Mouse (Mus musculus): ENCODE results near the gene Plxnb2. TPM values are rescaled to one million over a fixed set of nuclear protein-coding genes. Genes with fewer than 3 reads are reported as not detected.
A peak's percentile ranks its signal among the peaks of the same experiment; 100 is the strongest.

Gene Plxnb2
- polyA plus RNA-seq, 1 experiment from 2014 or later, result 21.2 TPM

DNA sequence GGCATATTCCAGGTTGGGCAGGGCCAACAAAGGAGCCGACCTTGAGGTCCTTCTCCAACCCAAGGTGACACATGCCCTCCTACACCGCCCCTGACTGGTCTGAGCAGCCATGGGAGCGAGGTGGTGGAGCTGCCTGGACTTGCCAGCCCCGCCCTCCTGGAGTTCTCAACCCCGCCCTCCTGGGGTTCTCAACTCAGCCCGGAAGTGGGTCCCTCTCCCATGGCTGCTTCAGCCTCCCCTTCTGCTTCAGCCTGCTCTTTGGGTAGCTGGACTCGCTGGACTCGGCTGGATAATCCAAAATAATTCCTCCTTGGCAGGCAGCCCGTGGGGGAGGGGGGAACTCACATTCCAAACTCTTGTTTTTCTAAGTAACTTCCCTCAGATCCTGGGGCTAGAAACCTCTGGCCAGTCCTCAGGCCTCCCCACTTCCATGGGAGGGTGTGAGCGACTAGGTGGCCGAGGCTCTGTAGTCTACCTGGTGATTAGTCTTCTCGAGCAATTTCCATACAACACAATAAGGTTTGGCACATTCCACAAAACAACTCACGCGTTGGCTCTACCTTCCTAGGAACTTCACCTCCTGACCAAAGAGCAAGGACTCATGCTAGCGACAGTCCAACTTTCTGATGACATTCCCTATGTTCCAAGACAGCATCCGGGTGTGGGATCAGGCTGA is 1.5 kb downstream of the Plxnb2 start:
- H3K4me3 ChIP-seq (replicated peaks), result peak overlapping the region; percentile 63
- WGBS (ENCODE audit: insufficient replicate concordance), result 13% methylated on average over 16 of the region's 16 CpGs
- peaks cover 77% of the 10 kb centered on the region for H3K4me1 ChIP-seq (replicated peaks)
- peak overlapping the region; percentile 65 for H3K9ac ChIP-seq
- peak; percentile 49 for DNase-seq
- peak; percentile 19 for ATAC-seq (ENCODE audit: low read depth)
- H3K27me3 ChIP-seq, result peaks cover 79% of the 10 kb centered on the region
- H3K27ac ChIP-seq, result peak overlapping the region; percentile 85
- no peaks in the 10 kb centered on the region for H3K9me3 ChIP-seq (replicated peaks)
- H3K36me3 ChIP-seq, result no peaks in the 10 kb centered on the region
- peak overlapping the region; percentile 69 for H3K4me2 ChIP-seq

DNA sequence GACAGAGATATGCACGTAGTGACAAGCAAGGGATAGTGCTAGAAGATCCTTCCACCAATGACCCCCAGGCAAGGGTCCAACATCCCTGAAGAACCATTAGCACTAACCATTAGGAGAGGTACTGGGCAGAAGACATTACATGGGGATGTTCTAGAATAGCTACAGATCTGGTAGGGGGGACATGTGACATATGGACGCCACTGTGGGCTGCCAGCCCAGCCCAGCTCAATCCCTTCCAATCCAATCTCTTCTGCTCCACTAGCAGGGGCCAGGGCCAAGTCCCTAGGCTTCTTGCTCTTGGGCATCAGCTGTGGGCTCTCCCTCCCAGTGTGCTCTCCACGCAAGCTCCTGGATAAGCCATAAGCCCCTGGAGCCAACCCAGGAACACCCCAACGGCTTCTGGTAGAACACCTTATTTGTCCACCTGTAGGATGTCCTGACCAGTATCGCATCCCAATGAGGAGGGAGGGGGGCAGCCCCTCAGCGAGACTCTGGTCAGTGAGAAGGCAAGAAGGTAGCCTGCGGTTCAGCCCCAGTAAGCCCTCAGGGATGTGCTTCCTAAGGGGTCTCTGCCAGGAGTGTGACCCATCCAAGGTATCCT is 2.2 kb downstream of the Plxnb2 start:
- Histone ChIP-seq H3K27ac (peak overlapping the region; percentile 85), H3K4me2 (peak overlapping the region; percentile 69), H3K36me3 (no peaks in the 10 kb centered on the region), H3K9me3 (replicated peaks) (no peaks in the 10 kb centered on the region), H3K9ac (peak overlapping the region; percentile 41; the same call in 1 of the 2 replicates), H3K27me3 (peaks cover 85% of the 10 kb centered on the region), H3K4me1 (replicated peaks) (peaks cover 84% of the 10 kb centered on the region), H3K4me3 (replicated peaks) (peak overlapping the region; percentile 63)
- ATAC-seq (ENCODE audit: low read depth) (no peak), DNase-seq (no peak)
- 50% methylated on average over 7 of the region's 7 CpGs for WGBS (ENCODE audit: insufficient replicate concordance)

DNA sequence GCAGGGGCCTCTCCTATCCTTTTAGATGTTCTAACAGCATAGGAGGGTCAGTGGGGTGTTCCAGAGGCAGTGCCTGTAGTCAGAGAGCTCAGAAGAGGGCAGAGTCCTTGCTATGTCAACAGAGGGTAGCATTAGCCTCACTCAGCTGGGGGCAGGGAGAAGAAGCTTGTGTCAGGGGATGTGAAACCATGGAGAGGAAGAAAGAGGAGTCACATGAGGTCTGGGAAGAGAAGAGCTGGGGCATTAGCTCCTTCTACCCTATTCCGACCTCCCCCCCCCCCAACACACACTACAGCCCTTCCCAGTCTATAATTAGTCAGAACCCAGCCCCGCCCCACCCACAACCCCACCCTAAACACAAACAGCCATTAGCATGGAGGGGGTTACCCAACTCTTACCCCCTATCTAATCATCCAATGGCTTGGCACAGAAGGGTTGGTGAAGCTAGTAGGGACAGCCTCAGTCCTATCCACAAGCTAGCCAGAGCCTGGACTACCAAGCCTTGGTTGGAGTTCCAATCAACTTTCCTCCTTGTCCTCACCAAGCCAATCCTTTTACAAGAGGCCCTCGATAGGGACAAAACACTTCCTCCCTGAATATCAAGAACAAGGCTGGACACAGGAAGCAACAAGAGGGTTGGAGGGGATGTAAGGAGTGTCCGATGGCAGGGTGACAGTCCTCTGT is 2.9 kb downstream of the Plxnb2 start:
- ATAC-seq (ENCODE audit: low read depth), result peak; percentile 54
- no peaks in the 10 kb centered on the region for H3K36me3 ChIP-seq
- no peak overlapping the region for H3K9ac ChIP-seq
- DNase-seq, result no peak
- H3K27me3 ChIP-seq, result peaks cover 85% of the 10 kb centered on the region
- H3K9me3 ChIP-seq (replicated peaks), result no peaks in the 10 kb centered on the region
- H3K27ac ChIP-seq, result peak overlapping the region; percentile 85
- peak overlapping the region; percentile 69 for H3K4me2 ChIP-seq
- peaks cover 91% of the 10 kb centered on the region for H3K4me1 ChIP-seq (replicated peaks)
- H3K4me3 ChIP-seq (replicated peaks), result no peak overlapping the region
- 31% methylated on average over 4 of the region's 4 CpGs for WGBS (ENCODE audit: insufficient replicate concordance)

DNA sequence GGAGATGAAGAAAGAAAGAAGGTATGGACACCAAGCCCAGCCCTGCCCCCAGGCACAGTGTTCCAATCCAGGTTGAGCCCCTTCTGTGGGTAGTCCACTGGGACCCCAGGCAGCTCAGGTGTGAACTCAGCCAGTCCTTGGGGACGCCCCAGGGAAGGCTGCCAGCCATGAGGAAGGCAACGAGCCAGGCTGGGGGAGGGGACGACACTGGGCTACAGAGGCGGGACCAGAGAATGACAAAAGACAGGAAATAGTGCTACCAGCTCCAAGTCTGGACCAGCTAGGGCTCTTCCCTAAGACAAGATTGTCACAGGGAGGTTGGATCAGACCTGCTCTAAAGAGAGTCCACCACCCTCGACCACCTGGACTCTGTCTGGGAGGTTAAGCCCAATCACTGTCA is 3.5 kb downstream of the Plxnb2 start:
- peak; percentile 24; the same call in 1 of the 2 replicates for ATAC-seq (ENCODE audit: low read depth)

DNA sequence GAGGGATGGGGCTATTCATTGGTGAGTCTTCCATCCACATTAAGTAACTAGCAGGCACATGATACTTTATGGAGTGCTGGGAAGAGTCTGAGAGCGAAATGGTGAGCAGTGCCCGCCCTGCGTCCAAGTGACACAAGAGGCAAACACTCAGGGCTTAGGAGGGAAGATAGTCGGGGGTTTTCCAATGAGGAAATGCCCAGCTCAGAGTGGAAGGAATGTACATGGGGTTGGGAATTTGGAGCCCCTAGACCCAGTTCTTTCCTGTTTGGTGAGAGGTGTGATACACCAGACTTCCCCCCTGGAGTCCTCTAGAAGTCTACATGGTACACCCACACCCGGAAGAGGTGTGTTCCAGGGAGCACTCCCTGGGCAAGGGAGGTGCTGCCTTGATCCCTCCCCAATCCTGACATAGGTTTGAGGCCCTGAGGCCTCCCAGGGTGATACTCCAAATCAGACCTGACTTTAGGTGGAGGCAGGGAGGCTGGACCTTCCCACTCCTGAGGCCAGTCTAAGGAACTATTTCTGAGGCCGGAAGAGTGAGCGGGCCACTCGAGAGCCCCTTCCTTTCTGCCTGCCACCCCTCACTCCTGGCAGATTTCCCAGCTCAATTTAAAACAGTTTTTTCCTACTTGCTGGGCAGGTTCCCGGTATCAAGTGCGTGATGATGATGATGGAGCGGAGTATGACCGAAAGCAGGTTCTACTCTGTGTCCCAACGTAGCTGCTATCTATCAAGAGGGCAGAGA is 5.0 kb downstream of the Plxnb2 start:
- Histone ChIP-seq H3K27ac (no peak overlapping the region), H3K9ac (no peak overlapping the region), H3K36me3 (no peaks in the 10 kb centered on the region), H3K9me3 (replicated peaks) (no peaks in the 10 kb centered on the region), H3K4me2 (no peak overlapping the region), H3K4me1 (replicated peaks) (peaks cover 96% of the 10 kb centered on the region), H3K27me3 (peaks cover 83% of the 10 kb centered on the region), H3K4me3 (replicated peaks) (no peak overlapping the region)
- DNase-seq, result no peak
- no peak for ATAC-seq (ENCODE audit: low read depth)
- WGBS (ENCODE audit: insufficient replicate concordance), result 75% methylated on average over 13 of the region's 13 CpGs

More for the DNA sequence above, 3.5 kb downstream of the Plxnb2 start:
- H3K9ac ChIP-seq, result no peak overlapping the region
- peak overlapping the region; percentile 85 for H3K27ac ChIP-seq
- H3K4me3 ChIP-seq (replicated peaks), result no peak overlapping the region
- H3K36me3 ChIP-seq, result no peaks in the 10 kb centered on the region
- H3K4me1 ChIP-seq (replicated peaks), result peaks cover 93% of the 10 kb centered on the region
- H3K27me3 ChIP-seq, result peaks cover 88% of the 10 kb centered on the region
- DNase-seq, result no peak
- WGBS (ENCODE audit: insufficient replicate concordance), result 4% methylated on average over 5 of the region's 5 CpGs
- H3K4me2 ChIP-seq, result peak overlapping the region; percentile 69
- H3K9me3 ChIP-seq (replicated peaks), result no peaks in the 10 kb centered on the region

DNA sequence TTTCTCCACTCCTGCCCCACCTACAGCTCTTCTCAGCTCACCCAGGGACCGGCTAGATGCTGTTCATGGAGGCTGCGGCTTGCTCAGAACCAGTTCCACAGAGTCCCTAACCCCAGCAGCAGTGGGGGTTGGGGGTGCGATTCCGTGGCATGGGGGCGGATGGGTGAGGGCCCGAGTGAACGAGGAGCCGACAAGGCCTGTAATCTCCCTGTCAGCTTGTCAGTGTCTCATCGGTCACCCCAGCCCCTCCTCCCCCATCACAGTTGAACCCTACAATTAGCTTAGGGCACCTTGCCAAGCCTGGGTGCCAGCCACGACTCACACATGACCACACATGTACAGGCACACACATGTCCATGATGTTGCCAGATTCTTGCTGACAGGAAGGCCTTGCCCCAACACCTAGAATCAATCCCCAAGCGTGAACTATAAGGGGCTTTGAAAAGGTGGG is 5.7 kb downstream of the Plxnb2 start:
- 48% methylated on average over 11 of the region's 11 CpGs for WGBS (ENCODE audit: insufficient replicate concordance)
- Histone ChIP-seq H3K4me1 (replicated peaks) (peaks cover 98% of the 10 kb centered on the region), H3K4me2 (0 out of 2 replicates have a peak overlapping the region, but pooled peaks have one; percentile 76), H3K9me3 (replicated peaks) (no peaks in the 10 kb centered on the region), H3K9ac (no peak overlapping the region), H3K36me3 (no peaks in the 10 kb centered on the region), H3K27ac (peak overlapping the region; percentile 17; the same call in 1 of the 2 replicates), H3K4me3 (replicated peaks) (no peak overlapping the region), H3K27me3 (peaks cover 76% of the 10 kb centered on the region)
- ATAC-seq (ENCODE audit: low read depth) (no peak), DNase-seq (no peak)

DNA sequence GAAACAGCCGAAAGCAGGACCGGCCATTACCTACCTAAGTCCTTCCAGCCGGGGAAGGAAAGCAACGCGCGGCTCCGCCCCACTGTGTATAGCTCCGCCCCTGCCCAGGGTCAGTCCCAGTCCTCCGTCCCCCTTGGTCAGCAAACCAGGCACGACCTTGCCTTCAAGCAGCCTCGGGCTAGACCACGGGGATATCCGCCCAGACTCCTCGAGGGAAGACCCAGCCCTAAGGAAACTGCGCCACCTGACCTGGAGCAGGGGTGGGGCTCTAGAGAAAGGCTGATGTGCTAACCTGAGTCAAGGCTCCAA is 6.7 kb downstream of the Plxnb2 start:
- Histone ChIP-seq H3K4me3 (replicated peaks) (peak overlapping the region; percentile 60), H3K36me3 (no peaks in the 10 kb centered on the region), H3K4me2 (peak overlapping the region; percentile 76), H3K4me1 (replicated peaks) (peaks cover 100% of the 10 kb centered on the region), H3K27ac (peak overlapping the region; percentile 63), H3K9me3 (replicated peaks) (no peaks in the 10 kb centered on the region), H3K27me3 (peaks cover 68% of the 10 kb centered on the region), H3K9ac (peak overlapping the region; percentile 65)
- 3% methylated on average over 15 of the region's 15 CpGs for WGBS (ENCODE audit: insufficient replicate concordance)
- DNase-seq, result peak; percentile 41
- ATAC-seq (ENCODE audit: low read depth), result peak; percentile 44

DNA sequence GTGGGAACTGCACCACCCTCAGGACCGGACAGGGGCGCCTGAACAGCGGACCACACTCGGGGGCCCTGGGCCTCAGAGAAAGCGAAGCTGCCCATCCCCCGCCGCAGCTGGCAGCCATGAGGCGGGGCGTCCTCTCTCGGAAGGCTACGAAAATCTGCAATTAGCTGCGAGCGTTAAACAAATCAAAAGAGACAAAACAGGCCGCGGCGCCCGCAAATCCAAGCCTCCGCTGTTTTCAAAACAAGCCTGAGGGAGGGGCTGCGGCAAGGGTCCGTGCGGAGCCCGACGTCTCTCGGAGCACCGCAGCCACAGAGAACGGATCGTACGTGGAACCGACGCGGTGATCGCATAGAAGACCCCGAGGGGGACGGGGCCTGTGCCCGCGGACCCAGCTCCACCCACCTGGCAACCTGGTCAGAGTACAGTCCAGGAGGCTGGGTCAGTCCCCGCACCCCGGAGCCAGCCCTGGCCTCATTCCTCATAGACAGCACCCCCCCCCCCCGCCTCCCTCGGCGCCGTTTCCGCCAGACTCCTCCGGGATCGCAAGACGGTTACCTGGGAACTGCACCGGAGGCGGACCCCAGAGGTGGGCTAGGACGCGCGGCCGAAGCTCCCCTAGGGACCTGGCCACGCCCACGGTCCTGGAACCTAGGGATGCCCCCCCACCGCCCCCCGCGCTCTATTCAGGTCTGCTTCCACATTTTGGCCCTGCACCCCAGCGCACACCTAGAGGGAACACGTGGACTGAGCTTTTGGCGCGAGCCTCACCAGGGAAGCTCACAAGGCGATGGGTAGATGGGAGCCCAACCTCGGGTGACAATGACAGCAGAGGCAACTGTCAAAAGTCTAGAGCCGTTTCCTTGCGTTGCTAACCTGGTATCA is 7.3 kb downstream of the Plxnb2 start:
- WGBS (ENCODE audit: insufficient replicate concordance), result under 1% methylated on average over 62 of the region's 65 CpGs
- DNase-seq, result no peak
- H3K27me3 ChIP-seq, result peaks cover 62% of the 10 kb centered on the region
- no peaks in the 10 kb centered on the region for H3K9me3 ChIP-seq (replicated peaks)
- H3K4me1 ChIP-seq (replicated peaks), result peaks cover 94% of the 10 kb centered on the region
- 0 out of 2 replicates have a peak, but pooled peaks have one; percentile 8 for ATAC-seq (ENCODE audit: low read depth)
- H3K4me2 ChIP-seq, result peak overlapping the region; percentile 76
- H3K36me3 ChIP-seq, result no peaks in the 10 kb centered on the region
- H3K9ac ChIP-seq, result peak overlapping the region; percentile 65
- peak overlapping the region; percentile 60 for H3K4me3 ChIP-seq (replicated peaks)
- peak overlapping the region; percentile 63 for H3K27ac ChIP-seq

DNA sequence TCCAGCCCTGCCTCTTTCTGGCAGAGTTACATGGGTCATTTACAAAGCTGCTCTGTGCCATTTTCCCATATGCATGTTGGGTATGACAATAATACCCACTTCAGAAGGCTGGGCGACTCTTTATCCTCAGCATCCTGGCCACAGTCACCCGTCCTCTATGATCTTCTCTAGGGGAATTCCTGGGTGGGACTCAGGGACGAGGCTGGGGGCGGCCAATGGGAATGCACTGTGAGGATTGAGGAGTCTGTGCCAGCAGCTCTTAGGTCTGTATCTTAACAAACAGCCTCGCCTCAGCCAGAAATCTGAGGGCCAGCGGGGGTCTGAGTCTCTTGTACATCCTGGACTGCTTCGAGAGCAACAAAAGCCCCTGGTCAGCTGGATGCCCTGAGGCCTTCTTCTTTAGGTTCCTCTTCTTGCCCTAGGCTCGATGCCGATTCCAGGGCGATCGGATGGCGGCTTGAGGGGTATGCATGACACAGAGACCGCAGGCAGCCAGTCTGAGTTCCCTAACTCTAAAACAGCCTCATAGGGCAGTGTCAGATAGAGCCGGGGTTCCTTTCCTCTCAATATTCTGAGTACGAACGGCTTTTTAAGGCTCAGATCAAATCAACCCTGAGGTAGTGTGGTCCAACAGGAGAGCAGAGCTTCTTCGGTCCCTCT is 8.2 kb downstream of the Plxnb2 start:
- H3K9ac ChIP-seq, result peak overlapping the region; percentile 65
- H3K4me3 ChIP-seq (replicated peaks), result peak overlapping the region; percentile 60
- no peaks in the 10 kb centered on the region for H3K9me3 ChIP-seq (replicated peaks)
- peaks cover 5% of the 10 kb centered on the region; the same call in 1 of the 2 replicates for H3K36me3 ChIP-seq
- DNase-seq, result no peak
- peak overlapping the region; percentile 63 for H3K27ac ChIP-seq
- no peak for ATAC-seq (ENCODE audit: low read depth)
- H3K27me3 ChIP-seq, result peaks cover 58% of the 10 kb centered on the region
- H3K4me2 ChIP-seq, result peak overlapping the region; percentile 76
- H3K4me1 ChIP-seq (replicated peaks), result peaks cover 85% of the 10 kb centered on the region
- 41% methylated on average over 17 of the region's 17 CpGs for WGBS (ENCODE audit: insufficient replicate concordance)

DNA sequence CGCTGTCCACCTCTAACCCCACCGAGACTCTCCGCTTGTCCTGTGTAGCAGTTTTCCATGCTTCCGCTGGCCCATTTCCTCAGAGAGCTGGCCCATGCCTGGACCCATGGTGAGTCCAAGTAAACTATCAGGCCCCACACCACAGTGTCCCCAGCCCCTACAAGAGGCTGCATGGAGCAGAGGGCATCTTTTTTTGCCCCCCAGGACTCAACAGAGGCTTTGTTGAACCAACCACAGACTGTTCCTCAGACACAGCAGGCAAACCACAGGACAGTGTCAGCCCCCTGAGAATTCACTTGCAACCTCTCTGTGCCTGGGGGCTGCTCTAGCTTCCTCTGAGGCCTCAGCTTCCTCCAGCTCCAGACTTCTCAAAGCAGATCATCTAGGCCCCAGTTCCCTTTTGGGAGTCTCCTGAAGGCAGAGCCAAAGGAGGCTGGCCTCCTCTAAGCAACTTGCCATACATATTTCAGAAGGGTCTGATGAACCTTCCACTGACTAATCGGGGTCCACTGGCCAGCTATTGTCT is 9.0 kb downstream of the Plxnb2 start:
- Histone ChIP-seq H3K4me1 (replicated peaks) (peaks cover 80% of the 10 kb centered on the region), H3K9ac (no peak overlapping the region), H3K9me3 (replicated peaks) (no peaks in the 10 kb centered on the region), H3K4me3 (replicated peaks) (no peak overlapping the region), H3K36me3 (peaks cover 12% of the 10 kb centered on the region; the same call in 1 of the 2 replicates), H3K27me3 (peaks cover 55% of the 10 kb centered on the region), H3K27ac (no peak overlapping the region), H3K4me2 (0 out of 2 replicates have a peak overlapping the region, but pooled peaks have one; percentile 1)
- ATAC-seq (ENCODE audit: low read depth), result no peak
- WGBS (ENCODE audit: insufficient replicate concordance), result 63% methylated on average over 5 of the region's 5 CpGs
- no peak for DNase-seq
